ENCODE assay signal across 18 mouse cellular contexts in the genomic region with DNA sequence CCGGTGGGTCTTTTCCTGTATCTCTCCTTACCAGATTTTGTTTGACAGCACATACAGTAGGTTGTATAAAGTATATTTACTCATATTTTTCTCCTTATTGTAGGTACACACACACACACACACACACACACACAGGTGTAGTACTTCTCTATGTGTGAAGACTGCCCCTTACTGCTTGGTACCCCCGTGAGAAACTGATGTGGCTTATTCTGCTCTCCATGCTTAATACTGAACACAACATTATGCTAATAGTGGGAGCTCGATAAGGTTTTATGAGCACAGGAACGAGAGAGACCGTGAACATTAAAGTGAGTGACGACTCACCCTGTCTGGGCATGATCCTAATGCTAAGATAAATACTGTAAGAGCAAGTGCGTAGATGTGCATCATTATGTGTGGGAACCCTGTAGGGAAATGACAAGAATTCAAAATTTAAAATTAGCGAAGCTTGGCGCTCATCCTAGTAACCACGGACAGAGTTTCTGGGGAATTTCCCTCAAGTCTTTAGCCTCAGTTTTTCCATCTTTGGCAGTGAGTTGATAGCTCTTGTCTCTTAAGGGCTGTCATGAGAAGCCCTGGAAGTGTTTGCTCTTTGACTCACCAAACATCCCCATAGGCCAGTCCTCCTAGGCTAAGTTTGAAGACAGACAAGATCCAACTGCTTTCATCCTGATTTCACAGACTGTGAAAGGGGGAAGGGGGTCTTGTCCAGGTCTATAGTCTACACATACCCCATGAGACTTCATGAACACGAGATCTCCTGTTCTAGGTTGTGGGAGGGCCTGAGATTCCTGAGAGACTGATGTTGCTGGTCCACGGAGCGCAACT. TPM values are rescaled to one million over a fixed set of nuclear protein-coding genes. Genes with fewer than 3 reads are reported as not detected.
DNase-seq lines count a peak whose midpoint lies in the region; ATAC-seq lines count a peak whose summit lies in the region.
"Had no signal": no experiment of that assay in that cellular context is flagged by ENCODE, and none has a peak within 500 bp of the region (broad histone marks: within the 10 kb centered on the region; RNA-seq: fewer than 3 reads in every experiment).

No protein-coding gene starts in this region.

- WGBS in hindbrain, embryonic 10.5 days: 88% methylated on average over 13 of the region's 13 CpGs
- 74% methylated on average over 13 of the region's 13 CpGs for whole genome bisulfite sequencing in hindbrain, embryonic 13.5 days
- WGBS in limb, embryonic 15.5 days: 47% methylated on average over 13 of the region's 13 CpGs

- H3K4me2 ChIP-seq in hindbrain, embryonic 13.5 days: no peak overlapping the region
- H3K4me2 ChIP-seq in limb, embryonic 15.5 days: no peak overlapping the region
- H3K4me2 ChIP-seq: forebrain, embryonic 13.5 days had no signal

- no peak for ATAC-seq in hindbrain, embryonic 13.5 days (ENCODE audit: low FRiP score)
- 0 out of 2 replicates have a peak, but pooled peaks have one; percentile 24 for ATAC-seq in limb, embryonic 15.5 days (ENCODE audit: insufficient number of reproducible peaks, low FRiP score, low TSS enrichment, low read depth)
- ATAC-seq: forebrain, embryonic 13.5 days; intestine, postnatal 0 days had no signal

- H3K9me3 ChIP-seq in hindbrain, embryonic 10.5 days: no peaks in the 10 kb centered on the region
- no peaks in the 10 kb centered on the region for H3K9me3 ChIP-seq in hindbrain, embryonic 13.5 days
- no peaks in the 10 kb centered on the region for H3K9me3 ChIP-seq in limb, embryonic 15.5 days
- H3K9me3 ChIP-seq: forebrain, embryonic 13.5 days had no signal

- intact Hi-C loops in gastrocnemius, postnatal 14 days (cut with DNase I; ENCODE audit: low total_unique reads): no loop called here

- H3K9ac ChIP-seq in hindbrain, embryonic 13.5 days: no peak overlapping the region
- H3K9ac ChIP-seq in limb, embryonic 15.5 days: no peak overlapping the region
- H3K9ac ChIP-seq: forebrain, embryonic 13.5 days had no signal

- peaks cover 3% of the 10 kb centered on the region; the same call in 1 of the 2 replicates for H3K36me3 ChIP-seq in hindbrain, embryonic 10.5 days
- no peaks in the 10 kb centered on the region for H3K36me3 ChIP-seq in hindbrain, embryonic 13.5 days
- no peaks in the 10 kb centered on the region for H3K36me3 ChIP-seq in limb, embryonic 15.5 days

- H3K4me1 ChIP-seq in hindbrain, embryonic 10.5 days (replicated peaks): no peaks in the 10 kb centered on the region
- peaks cover 11% of the 10 kb centered on the region; the same call in 1 of the 2 replicates for H3K4me1 ChIP-seq in hindbrain, embryonic 13.5 days (replicated peaks)
- no peaks in the 10 kb centered on the region; the same call in 1 of the 2 replicates for H3K4me1 ChIP-seq in brown adipose tissue, adult 24 weeks (ENCODE audit: control insufficient read depth, insufficient read depth, insufficient read length, low read length)
- peaks cover 32% of the 10 kb centered on the region for H3K4me1 ChIP-seq in limb, embryonic 15.5 days

- no peaks in the 10 kb centered on the region for H3K27me3 ChIP-seq in hindbrain, embryonic 10.5 days (ENCODE audit: insufficient read depth, poor library complexity, severe bottlenecking)
- no peaks in the 10 kb centered on the region for H3K27me3 ChIP-seq in hindbrain, embryonic 13.5 days
- no peaks in the 10 kb centered on the region for H3K27me3 ChIP-seq in limb, embryonic 15.5 days
- H3K27me3 ChIP-seq: forebrain, embryonic 13.5 days had no signal

- H3K27ac ChIP-seq in hindbrain, embryonic 10.5 days: 0 out of 2 replicates have a peak overlapping the region, but pooled peaks have one; percentile 30
- H3K27ac ChIP-seq in hindbrain, embryonic 13.5 days: no peak overlapping the region
- H3K27ac ChIP-seq in brown adipose tissue, adult 24 weeks (replicated peaks; ENCODE audit: low read depth, low read length): peak overlapping the region; percentile 55
- H3K27ac ChIP-seq in limb, embryonic 15.5 days: no peak overlapping the region
- H3K27ac ChIP-seq: forebrain, embryonic 13.5 days had no signal

- no peak for DNase-seq in hindbrain, embryonic 10.5 days (ENCODE audit: low spot score)
- DNase-seq in Muller cell, postnatal 12 days (ENCODE audit: inconsistent ontology term): peak; percentile 41
- no peak for DNase-seq in left cerebral cortex, adult 11 months (ENCODE audit: low spot score)
- DNase-seq in gastrocnemius, postnatal 14 days: no peak
- no peak for DNase-seq in right cerebral cortex, adult 18-20 months
- DNase-seq: adrenal gland, adult 8-10 months; cerebellum, postnatal 10 days; kidney, postnatal 14 days; left cerebral cortex, postnatal 4 days; lung, adult 2 months; spleen, adult 18-20 months; thymus, postnatal 4 days had no signal

- H3K4me3 ChIP-seq in hindbrain, embryonic 10.5 days: no peak overlapping the region
- H3K4me3 ChIP-seq in hindbrain, embryonic 13.5 days: no peak overlapping the region
- H3K4me3 ChIP-seq in brown adipose tissue, adult 24 weeks (ENCODE audit: insufficient read depth, low read depth, low read length): no peak overlapping the region
- no peak overlapping the region for H3K4me3 ChIP-seq in limb, embryonic 15.5 days
- H3K4me3 ChIP-seq: forebrain, embryonic 13.5 days had no signal

RNA-seq across cellular contexts. Expression of a gene that starts 24.2 kb away (rescaled TPM):
- polyA plus RNA-seq in hindbrain, embryonic 10.5 days (2016; fragmentation: Nextera tagmentation; extraction: Ambion mirVana): 51.6 and 57.0 TPM in 2 replicates
- polyA plus RNA-seq in hindbrain, embryonic 13.5 days (2015; fragmentation: Nextera tagmentation; extraction: Ambion mirVana): 67.6 and 67.8 TPM in 2 replicates
- polyA plus RNA-seq in brown adipose tissue, adult 24 weeks (2012; ENCODE audit: insufficient read depth, insufficient read length, missing spikeins): 7.8 and 14.7 TPM in 2 replicates
- polyA plus RNA-seq in limb, embryonic 15.5 days (2015; fragmentation: Nextera tagmentation; extraction: Ambion mirVana): 104 and 109 TPM in 2 replicates
- 10 to 100 TPM; 29.4 to 33.7 TPM for total RNA-seq in gastrocnemius, postnatal 14 days (2021)
- total RNA-seq: megakaryocyte-erythroid progenitor cell, adult 5-6 weeks had no signal

RNA-seq across cellular contexts. Expression of a gene that starts 48.4 kb away (rescaled TPM):
- polyA plus RNA-seq in hindbrain, embryonic 10.5 days (2016; fragmentation: Nextera tagmentation; extraction: Ambion mirVana): 39.3 and 39.9 TPM in 2 replicates
- 53.5 and 57.6 TPM in 2 replicates for polyA plus RNA-seq in hindbrain, embryonic 13.5 days (2015; fragmentation: Nextera tagmentation; extraction: Ambion mirVana)
- 21.2 and 24.0 TPM in 2 replicates for polyA plus RNA-seq in brown adipose tissue, adult 24 weeks (2012; ENCODE audit: insufficient read depth, insufficient read length, missing spikeins)
- polyA plus RNA-seq in limb, embryonic 15.5 days (2015; fragmentation: Nextera tagmentation; extraction: Ambion mirVana): 49.6 and 50.6 TPM in 2 replicates
- 10 to 100 TPM; 27.7 to 31.5 TPM for total RNA-seq in gastrocnemius, postnatal 14 days (2021)

Comparison
In these comparisons a context has a peak if more than half of its experiments do, and no peak if none do; other contexts are left out.
1. H3K27ac ChIP-seq: peak in hindbrain, embryonic 10.5 days (single experiment) and brown adipose tissue, adult 24 weeks (single experiment); none in hindbrain, embryonic 13.5 days (single experiment) and limb, embryonic 15.5 days (single experiment).